Mouse (Mus musculus): ENCODE measurements around the gene Pdf.

The Pdf gene

DNA sequence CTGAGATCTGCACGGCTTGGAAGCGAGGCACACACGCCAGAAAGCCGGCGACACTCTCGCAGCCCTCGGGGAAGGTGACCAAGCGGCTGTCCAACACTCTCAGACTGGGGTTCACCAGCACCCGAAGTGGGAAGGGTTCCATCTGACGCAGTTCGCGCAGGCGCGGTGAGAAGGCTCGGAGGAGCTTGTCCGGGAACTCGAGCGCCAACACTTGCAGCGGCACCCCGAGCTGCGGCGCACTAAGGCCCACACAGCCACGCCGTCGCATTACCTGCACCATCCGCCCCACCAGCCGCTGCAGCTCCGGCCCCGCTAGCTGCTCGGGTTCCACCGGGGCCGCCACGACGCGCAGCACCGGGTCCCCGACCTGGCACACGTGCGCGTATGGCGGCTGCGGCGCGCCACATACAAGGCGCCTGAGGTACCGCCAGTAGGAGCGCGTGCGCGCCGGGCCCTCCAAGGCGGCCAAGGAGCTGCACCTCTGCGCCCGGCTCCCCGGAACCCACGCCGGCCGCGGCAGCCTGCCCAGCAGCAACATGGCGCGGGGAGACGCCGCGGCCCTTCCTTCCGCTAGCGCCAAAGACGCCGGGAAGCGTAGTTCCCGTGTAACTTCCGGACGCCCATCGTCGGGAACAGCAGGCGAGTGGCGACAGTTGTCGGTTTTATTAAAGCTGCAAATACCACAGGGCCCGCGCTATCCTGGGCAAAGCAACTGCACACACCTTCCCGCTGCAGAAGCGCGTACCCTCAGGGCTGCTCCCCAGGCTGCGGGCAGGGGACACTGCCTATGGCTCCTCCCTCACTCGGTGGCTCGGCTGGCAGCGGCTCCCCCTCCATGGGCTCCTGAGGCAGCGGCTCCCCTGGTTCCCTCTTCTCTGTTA lies at the start of gene Pdf:
Pdf (minus strand) TSS at position 554 of the 881 bp plus-strand sequence.
- DNase-seq = peak; percentile 82

DNA sequence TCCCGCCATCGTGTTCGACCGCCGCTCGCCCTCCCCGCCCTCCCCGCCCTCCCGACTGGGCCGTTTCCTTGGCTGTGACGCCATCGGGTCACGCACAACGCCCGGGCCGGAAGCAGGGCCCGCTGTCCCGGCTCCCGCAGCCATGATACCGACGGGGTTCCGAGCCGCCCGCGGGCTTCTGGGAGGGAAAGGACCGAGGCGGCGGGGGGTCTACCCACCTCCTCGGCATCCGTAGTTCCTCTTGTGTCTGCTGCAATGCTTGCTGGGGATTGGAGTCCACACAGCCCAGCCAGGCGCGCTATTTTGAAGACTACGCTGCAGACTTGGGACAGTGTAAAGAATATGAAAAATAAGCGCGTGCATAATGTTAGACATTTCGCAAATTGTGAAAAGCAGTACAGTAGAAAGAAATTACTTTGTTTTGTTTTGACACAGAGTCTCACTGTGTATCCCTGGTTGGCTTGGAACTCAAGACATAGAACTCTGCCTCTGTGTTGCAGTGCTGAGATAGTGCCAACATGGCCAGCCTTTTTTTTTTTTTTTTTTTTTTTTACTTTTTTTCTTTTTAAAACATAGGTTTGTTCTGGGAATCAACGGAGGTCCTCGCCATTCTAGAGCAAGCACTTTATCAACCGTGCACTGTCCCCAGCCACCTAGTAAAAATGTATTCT lies 48.1 kb upstream of the Pdf start, which contains the start of gene Terf2:
Terf2 (minus strand) TSS at position 182 of the 671 bp plus-strand sequence.
- peak; percentile 92 for DNase-seq

DNA sequence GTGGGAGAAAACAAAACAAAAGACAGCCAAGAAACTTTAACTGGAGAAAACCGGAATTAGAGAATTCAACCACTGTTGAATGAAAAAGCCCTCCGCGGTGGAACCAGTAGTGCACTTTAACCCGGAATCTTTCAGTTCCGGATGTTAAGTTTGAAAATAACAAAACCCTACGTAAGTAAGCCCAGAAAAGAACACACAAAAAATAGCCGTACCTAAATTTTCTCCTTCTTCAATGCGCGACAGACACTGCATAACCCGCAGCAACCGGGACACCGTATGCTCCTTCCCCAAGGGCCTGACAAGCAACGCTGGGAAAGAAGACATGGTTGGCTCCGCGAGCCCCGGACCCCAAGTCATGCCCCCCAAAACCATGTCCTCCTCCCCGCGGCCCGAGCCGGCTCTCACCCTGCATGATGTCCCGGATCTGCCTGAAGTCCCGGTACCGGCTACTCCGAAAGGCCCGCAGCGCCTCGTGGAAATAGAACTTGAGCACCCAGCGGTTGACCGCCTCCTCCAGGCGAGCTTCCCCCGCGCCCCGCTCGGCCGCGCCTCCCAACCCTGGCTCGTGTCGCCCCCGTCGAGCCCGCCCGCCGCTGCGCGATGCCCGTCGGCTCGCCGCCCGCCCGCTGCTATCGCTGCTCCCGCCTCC lies 47.4 kb upstream of the Pdf start:
- no peak for DNase-seq

DNA sequence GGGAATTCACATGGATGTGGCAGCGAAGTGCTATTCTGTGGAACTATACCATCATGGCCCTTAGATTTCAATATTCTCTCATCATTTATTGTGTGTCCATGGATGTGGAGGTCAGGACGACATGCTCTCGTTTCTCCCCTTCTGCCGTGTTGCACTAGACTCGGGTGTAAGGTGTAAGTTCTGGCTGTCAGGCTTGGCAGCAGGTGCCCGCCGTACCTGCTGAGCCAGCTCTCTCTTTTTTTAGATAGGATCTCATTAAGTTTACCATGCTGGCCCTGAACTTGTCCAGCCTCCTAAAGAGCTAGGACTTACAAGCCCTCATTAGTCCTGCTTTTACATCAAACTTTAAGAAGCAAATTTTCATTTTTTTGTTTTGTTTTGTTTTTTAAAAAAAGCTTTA lies 42.1 kb upstream of the Pdf start:
- DNase-seq = no peak

DNA sequence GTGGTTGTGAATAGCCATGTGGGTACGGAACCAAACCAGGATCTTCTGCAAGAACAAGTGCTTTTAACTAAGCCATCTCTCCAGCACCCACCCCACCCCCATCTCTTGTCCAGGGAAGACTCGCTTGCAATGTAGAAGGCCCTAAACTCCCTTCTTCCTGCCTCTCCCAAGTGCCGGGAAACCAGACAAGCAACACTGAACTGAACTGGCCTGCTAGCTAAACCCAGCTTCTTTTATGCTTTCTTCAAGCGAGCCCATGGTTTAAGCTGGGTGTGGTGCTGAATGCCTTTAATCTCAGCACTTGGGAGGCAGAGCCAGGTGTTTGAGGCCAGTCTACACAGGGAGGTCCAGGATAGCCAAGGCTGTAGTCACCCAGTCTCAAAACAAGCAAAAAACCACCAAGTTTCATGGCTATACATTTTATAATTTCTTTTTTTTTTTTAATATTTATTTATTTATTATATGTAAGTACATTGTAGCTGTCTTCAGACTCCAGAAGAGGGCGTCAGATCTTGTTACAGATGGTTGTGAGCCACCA lies 40.2 kb upstream of the Pdf start:
- no peak for DNase-seq

DNA sequence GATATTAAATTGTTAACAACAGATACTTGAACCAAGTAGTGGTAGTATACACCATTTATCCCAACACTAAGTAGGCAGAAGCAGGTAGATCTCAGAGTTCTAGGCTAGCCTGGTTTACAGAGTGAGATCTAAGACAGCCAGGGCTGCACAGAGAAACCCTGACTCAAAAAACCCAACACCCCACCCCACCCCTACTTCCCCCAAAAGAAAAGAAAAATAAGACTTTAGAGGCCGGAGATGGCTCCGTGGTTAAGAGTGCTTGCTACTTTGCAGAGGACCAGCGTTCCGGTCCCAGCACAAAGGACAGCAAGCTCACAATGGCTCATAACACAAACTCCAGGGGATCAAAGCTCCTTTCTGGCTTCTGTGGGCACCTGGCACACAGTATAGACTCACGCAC lies 37.6 kb upstream of the Pdf start:
- no peak for DNase-seq

DNA sequence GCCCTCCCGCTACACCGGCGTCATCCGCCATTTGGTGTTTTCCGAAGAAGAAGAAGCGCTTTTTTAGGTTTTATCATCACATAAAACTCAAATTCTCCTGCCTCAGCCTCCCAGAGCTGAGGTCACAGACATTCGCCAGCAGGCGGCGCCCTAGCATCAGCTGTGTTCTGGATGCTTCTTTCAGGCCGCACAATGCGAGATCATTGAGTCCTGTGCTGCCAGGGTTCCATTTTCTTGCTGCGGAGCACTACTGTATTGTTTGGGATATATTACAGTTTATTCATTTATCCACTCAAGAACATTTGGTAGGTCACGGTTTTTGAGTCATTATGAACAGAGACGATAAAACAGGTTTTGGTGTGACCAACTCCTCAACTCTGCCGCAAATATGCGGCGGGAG lies 36.9 kb upstream of the Pdf start:
- no peak for DNase-seq

DNA sequence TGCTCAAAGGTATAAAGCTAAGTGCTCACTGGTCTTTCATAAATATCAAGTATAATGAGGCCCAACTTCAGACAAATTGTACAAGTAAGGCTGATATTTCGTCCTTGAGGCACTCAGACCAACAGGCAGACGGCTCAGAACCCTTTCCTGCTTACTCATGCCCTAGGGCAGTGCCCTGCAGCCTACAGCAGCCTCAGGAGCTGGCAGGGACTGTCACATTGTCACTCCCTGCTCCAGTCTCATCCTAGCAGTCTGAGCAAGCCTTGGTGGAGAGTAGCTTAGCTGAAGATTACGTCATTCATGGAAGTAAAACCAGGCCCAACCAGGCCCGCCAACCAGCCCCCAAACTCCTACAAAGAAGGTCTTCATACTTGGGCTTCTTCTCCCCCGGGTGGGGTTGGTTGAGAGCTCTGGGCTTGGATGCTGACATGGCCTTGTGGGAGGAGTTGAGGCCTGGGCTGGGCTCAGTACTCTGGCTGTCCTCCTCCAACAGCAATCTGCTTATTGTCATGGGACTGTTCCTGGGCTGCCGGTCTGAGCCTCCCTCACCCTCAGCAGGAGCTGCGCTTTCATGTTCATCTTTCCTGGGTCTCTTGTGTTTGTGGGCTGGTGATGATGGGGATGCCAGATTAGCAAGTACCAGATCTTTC lies 27.9 kb upstream of the Pdf start:
- no peak for DNase-seq

DNA sequence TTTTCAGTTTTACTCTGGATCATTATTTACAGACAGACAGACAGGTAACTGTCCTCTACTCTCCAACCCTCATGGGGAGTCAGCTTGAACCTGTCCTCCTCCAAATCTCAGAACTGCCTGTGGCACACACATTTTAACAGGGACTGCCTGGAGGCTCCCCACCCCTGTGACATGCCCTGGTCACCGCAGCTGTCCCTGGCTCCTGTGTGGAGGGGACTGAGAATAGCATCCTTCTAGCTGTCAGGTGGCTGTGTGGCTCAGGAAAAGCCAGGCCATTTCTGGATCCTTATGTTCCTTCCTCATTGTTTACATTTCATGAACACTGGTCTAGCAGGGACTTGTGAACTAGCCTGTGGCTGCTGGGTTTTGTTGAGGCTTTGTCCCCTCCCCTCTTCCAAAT lies 25.7 kb upstream of the Pdf start:
- no peak for DNase-seq

DNA sequence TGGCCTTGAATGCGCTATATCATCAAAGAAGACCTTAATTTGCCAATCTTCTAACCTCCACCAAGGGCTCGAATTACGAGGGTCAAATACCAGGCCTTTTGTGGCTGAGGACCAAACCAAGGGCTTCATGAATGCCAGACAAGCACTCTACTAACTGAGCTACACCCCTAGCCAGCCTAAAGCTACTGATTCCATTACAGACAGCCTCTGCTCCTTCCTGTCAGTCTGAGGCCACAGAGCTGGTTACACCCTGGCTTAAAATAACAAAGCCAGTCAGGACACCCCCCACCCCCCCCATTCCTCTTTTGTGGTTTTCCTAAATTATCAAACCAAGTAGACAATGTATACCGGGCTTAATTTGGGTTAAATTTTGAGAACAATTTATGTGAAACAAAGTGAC lies 25.3 kb upstream of the Pdf start:
- no peak for DNase-seq

DNA sequence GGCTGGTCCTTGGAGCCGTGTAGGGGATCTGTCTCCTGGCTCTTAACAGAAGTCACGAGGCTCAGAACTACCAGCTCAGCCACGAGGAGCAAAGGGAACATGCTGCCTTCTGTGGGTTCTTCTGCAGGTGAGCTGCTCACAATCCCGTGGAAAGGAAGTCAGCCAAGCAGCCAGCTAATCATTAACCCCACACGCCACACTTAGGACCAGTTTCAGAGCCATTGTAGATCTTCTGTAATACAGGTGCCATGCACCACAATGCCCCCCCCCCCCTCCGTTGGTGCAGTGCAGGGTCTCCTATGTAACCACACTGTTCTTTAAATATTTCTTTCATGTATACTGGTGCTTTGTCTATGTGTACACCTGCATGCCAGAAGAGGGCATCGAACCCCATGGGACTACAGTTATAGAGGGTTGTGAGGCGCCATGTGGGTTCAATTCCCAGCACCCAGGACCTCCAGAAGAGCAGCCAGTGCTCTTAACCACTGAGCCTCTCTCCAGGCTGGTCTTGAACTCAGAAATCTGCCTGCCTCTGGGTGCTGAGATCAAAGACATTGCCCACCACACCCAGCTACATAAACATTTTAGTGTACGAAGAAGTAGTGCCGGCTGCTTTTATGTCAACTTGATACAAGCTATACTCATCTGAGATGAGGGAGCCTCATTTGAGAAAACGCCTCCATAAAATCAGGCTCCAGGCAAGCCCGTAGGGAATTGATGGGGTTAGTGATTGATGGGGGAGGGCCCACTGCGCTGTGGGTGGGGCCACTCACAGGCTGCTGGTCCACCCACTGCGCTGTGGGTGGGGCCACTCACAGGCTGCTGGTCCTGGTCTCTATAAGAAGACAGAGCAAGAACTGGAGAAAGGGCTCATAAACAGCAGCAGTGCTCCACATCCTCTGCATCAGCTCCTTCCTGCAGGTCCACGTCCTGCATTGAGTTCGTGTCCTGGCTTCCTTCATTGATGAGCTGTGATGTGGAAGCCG lies 17.4 kb upstream of the Pdf start, which contains the start of gene Tmed6:
Tmed6 (minus strand) TSS at position 134 of the 986 bp plus-strand sequence.
- DNase-seq = peak; percentile 37

DNA sequence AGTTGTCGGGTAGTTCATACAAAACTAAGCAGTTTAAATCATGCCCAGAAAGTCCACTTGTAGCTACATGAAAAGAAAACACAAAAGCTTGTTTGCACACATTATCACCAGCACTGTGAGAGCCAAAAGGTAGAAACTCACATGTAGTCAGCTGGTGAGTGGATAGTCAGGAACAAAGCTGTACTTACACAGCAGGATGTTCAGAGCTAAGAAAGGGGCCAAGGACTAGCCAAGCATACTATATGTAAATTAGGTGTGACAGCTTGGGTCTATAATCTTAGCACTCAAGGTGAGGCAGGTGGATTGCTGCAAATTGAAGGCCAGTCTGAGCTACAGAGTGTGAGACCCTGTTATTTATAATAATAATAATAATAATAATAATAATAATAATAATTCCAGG lies 14.2 kb upstream of the Pdf start:
- DNase-seq = no peak

DNA sequence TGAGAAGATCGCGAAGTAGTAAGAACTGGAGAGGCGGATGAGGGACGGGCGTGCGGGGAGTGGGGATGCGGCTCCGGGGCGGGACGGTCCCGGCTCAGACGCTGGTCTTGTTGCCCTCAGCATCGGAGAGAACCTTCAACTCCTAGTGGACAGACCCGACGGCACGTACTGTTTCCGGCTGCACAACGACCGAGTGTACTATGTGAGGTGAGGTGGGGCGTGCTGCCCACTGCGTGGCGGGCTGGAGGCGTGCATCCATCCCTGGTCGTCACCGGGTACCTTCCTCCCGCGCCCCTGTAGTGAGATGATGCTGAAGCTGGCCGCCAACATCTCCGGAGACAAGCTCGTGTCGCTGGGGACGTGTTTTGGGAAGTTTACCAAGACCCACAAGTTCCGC lies 8.6 kb upstream of the Pdf start:
- no peak for DNase-seq

DNA sequence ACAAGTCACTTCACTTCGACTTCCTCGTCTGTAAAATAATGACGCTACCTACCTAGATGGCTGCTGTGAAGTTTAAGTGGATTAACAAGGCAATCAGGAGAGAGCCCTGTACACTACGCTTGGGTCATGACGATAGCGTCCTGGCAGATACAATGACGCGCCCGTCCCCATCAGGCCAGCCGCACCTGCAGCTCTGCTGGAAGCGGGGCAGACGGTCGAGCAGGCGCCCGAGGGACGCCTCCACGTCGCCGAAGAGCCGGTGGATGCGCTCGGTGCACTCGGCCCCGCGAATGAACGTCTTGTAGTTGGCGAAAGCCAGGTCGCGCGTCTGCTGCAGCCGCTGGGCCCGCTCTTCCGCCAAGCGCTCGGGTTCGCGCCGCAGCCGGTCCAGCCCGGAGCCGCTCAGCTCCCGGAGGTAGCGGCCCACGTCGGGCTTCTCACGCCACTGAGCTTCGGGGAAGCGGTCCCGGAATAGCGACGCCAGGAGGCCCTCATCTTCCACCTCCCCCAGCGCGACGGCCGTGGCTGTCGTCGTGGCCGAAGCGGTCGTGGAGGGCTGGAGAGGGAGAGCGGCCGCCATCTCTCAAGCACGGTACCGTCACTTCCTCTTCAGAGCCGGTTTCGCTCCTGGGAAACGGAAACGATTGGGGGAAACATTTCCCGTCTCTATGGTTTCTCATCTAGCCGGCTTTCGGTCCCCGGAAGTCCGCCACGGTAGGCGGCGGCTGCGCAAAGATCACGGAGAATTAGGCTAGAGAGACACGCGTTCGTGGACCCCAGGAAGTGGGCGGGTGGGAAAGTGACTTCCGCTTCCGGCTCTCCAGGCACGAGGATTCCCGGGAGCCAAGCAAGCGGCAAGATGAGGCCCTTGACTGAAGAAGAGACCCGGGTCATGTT lies 7.9 kb upstream of the Pdf start, which contains the start of the genes Cog8 and Nip7:
Cog8 (minus strand) TSS at position 614 of the 897 bp plus-strand sequence.
Nip7 (plus strand) TSS at position 802 of the 897 bp plus-strand sequence.
- DNase-seq = peak; percentile 95

DNA sequence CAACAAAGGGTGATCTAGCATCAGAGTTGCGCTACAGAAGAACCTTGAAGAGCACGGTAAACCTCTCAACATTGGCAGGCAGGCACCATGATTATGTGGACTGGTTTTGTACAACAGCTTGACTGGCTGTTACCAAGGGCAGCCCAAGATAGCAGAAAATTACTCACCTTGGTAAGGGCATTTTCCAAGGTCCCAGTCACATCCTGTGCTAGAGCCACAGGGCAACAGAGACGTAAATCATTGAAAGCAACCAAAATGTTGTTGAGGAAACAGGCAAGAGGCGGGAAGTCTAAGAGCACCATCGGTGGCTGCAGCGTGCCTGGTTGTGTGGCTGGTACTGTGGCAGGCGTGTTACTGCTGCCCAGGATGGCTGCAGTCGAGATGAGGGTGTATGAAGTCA lies 3.6 kb upstream of the Pdf start:
- DNase-seq = no peak

DNA sequence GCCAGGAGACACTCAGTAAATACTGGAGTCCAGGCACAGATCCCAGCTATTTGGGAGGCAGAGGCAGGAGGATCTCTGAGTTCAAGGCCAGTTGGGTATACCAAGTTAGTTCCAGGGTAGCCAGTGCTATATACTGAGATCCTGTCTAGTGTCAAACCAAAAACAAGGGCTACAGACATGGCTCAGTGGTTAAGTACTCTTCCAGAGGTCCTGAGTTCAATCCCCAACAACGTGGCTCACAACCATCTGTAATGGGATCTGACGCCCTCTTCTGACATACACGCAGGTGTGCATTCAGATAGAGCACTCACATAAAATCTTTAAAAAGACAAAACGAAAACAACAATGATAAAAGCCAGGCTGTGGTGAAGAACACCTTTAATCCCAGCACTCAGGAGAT lies 1.1 kb upstream of the Pdf start:
- no peak for DNase-seq

DNA sequence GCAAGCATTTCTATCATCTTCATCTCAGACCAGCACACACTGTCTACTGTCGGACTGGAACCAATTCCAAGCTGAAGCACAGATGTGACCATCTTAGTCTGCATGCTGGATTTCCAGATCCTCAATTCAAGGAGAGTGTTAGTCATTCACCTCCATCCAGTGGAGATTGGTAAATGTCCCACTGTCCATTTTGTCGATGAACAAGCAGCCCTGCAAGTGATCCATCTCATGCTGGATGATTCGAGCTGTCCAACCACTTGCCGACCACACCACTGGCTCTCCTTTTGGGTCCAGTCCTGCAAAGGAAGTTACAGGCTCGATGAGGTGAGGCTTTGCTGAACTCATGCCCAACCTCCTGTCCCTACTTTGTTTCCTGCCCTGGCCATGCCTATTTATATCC lies 1.4 kb downstream of the Pdf start:
- no peak for DNase-seq

DNA sequence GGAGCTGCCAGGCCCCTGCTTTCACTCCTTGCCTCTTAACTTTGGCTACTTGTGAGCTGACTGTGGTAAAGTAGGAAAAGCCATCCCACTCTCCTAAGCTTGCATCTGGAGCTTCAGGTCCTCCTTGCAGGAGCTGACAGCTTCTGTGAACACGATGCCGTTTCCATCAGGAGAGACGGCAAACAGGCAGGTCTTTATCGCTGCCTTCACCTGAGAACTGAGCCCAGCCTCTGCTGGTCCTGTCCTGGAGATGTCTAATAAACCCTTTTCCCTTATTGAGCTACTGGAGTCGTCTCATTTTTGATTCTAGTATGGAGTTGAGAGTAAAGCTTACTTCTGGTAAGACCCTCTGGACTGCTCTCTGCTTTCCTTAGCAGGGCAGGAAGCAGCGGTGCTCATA lies 2.9 kb downstream of the Pdf start:
- DNase-seq = no peak

DNA sequence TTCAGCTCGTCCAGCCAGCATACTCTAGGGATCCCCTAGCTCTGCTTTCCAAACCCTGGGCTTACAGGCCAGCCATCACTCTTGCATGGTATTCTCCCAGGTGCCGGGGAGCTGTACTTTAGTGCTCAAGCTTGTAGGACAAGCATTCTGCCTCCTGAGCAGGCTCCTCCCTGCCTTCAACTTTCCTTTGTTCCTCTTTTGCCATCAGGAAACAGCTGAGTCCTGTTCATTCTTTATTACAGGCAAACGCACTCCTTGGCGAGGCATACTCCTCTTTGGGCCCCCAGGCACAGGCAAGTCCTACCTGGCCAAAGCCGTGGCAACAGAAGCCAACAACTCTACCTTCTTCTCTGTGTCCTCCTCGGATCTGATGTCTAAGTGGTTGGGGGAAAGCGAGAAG lies 7.8 kb downstream of the Pdf start:
- DNase-seq = no peak

DNA sequence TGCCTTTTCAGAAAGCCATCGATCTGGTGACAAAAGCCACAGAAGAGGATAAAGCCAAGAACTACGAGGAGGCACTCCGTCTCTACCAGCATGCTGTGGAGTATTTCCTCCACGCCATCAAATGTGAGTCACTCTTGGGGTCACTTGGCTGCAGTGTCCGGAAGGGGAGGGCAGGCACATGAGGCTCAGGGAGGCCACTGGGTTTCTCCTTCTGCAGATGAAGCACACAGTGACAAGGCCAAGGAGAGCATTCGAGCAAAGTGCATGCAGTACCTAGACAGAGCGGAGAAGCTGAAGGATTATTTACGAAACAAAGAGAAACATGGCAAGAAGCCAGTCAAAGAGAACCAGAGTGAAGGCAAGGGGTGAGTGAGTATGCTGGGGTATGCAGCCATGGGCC lies 11.8 kb downstream of the Pdf start:
- no peak for DNase-seq

All from lung, postnatal 14 days (tissue).